Mouse (Mus musculus) embryonic facial prominence, embryonic 15.5 days (tissue): Measurements from ENCODE around the gene Eml4. TPM values are rescaled to one million over a fixed set of nuclear protein-coding genes. Genes with fewer than 3 reads are reported as not detected.

ENCODE experiments used
- polyA plus RNA-seq: library from polyadenylated mRNA; unstranded; fragments of >200 nt; fragmentation: Nextera tagmentation; extraction: Ambion mirVana; gene quantifications from 2 replicates; pipeline ENCODE4 v1.2.1, GENCODE M21; 2015

Gene Eml4
- polyA plus RNA-seq, 1 experiment from 2014 or later = 33.2 TPM

Other genes with a start within 250 kb of the Eml4 start
- gene Pkdcc, start 135.6 kb upstream of the Eml4 start, polyA plus RNA-seq = 8.6 and 10.3 TPM in 2 replicates
- 163 and 167 TPM in 2 replicates for gene Cox7a2l, start 166.4 kb downstream of the Eml4 start, polyA plus RNA-seq